ENCODE assay signal across 25 mouse cellular contexts in genomic region chr7:129385149-129385548, GRCm38 (mm10).
"Had no signal": no experiment of that assay in that cellular context is flagged by ENCODE, and none has a peak within 500 bp of the region (broad histone marks: within the 10 kb centered on the region; RNA-seq: fewer than 3 reads in every experiment).

No protein-coding gene starts in this region.

- H3K9ac ChIP-seq: kidney, embryonic 15.5 days; limb, embryonic 13.5 days; liver, embryonic 12.5 days; liver, embryonic 15.5 days; lung, embryonic 15.5 days; midbrain, embryonic 13.5 days; neural tube, embryonic 12.5 days; neural tube, embryonic 15.5 days had no signal

- H3K27me3 ChIP-seq: kidney, embryonic 15.5 days; limb, embryonic 13.5 days; liver, embryonic 12.5 days; liver, embryonic 15.5 days; lung, embryonic 15.5 days; megakaryocyte, embryonic 14.5 days; midbrain, embryonic 13.5 days had no signal

- H3K4me3 ChIP-seq: kidney, embryonic 15.5 days; limb, embryonic 13.5 days; liver, embryonic 12.5 days; liver, embryonic 15.5 days; lung, embryonic 15.5 days; megakaryocyte, embryonic 14.5 days; midbrain, embryonic 10.5 days; midbrain, embryonic 13.5 days; neural tube, embryonic 12.5 days; neural tube, embryonic 15.5 days had no signal

- H3K9me3 ChIP-seq: kidney, embryonic 15.5 days; limb, embryonic 13.5 days; liver, embryonic 12.5 days; liver, embryonic 15.5 days; lung, embryonic 15.5 days; midbrain, embryonic 10.5 days; midbrain, embryonic 13.5 days; neural tube, embryonic 12.5 days; neural tube, embryonic 15.5 days had no signal

- H3K27ac ChIP-seq: kidney, embryonic 15.5 days; limb, embryonic 13.5 days; liver, embryonic 12.5 days; liver, embryonic 15.5 days; lung, embryonic 15.5 days; midbrain, embryonic 10.5 days; midbrain, embryonic 13.5 days; neural tube, embryonic 12.5 days; neural tube, embryonic 15.5 days; stomach, postnatal 0 days had no signal

- DNase-seq: kidney, adult 8-10 months; kidney, postnatal 10 days; kidney, postnatal 36 days; layer of hippocampus, adult 9-11 months; liver; lung, adult 18-20 months; lung, postnatal 10 days; lung, postnatal 36 days; right cerebral cortex, adult 18-20 months; right cerebral cortex, postnatal 14 days; right cerebral cortex, postnatal 4 days; thymus, adult 2 months; thymus, postnatal 14 days; thymus, postnatal 4 days had no signal

- ATAC-seq: liver, embryonic 12.5 days; midbrain, embryonic 13.5 days had no signal

- H3K4me2 ChIP-seq: kidney, embryonic 15.5 days; limb, embryonic 13.5 days; liver, embryonic 12.5 days; liver, embryonic 15.5 days; lung, embryonic 15.5 days; midbrain, embryonic 13.5 days; neural tube, embryonic 12.5 days; neural tube, embryonic 15.5 days had no signal

- H3K36me3 ChIP-seq: kidney, embryonic 15.5 days; limb, embryonic 13.5 days; liver, embryonic 12.5 days; liver, embryonic 15.5 days; lung, embryonic 15.5 days; midbrain, embryonic 10.5 days; midbrain, embryonic 13.5 days; neural tube, embryonic 12.5 days; neural tube, embryonic 15.5 days had no signal

- H3K4me1 ChIP-seq: kidney, embryonic 15.5 days; liver, embryonic 12.5 days; liver, embryonic 15.5 days; lung, embryonic 15.5 days; megakaryocyte, embryonic 14.5 days; midbrain, embryonic 10.5 days; midbrain, embryonic 13.5 days; neural tube, embryonic 12.5 days; neural tube, embryonic 15.5 days had no signal
